ENCODE assay signal across 28 mouse cellular contexts in the genomic region with DNA sequence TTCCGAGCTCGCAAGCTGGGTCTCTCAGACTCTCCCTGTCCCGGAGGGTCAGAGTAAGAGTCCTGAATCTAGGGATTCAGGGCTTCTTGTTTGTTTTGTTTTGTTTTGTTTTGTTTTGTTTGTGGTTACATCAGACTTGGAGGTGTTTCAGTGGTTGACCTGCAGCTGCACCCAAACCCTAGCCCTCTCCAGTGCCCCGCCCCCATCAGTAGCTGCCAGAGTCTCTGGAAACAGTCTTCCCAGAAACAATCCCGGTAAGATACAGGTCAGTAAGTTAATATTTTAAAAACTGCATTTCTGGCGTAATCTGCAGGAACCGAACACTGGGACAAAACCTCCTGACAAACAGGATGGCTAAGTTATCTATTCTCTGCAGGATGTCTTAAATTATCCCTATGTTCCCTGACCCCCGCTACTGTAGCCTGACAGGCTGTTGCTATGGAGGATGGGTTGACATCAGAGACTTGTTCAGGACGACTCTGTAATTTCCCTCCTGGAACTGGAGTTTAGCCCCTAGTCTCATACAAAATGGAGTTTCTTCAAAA. TPM values are rescaled to one million over a fixed set of nuclear protein-coding genes. Genes with fewer than 3 reads are reported as not detected.
DNase-seq lines count a peak whose midpoint lies in the region; ATAC-seq lines count a peak whose summit lies in the region.
"Had no signal": no experiment of that assay in that cellular context is flagged by ENCODE, and none has a peak within 500 bp of the region (broad histone marks: within the 10 kb centered on the region; RNA-seq: fewer than 3 reads in every experiment).

No protein-coding gene starts in this region.

- H3K4me1 ChIP-seq in liver, embryonic 12.5 days, result 0 out of 2 replicates have a peak, but pooled peaks cover 21% of the 10 kb centered on the region
- H3K4me1 ChIP-seq in liver, embryonic 16.5 days (ENCODE audit: control insufficient read depth, low read depth, low read length), result peaks cover 2% of the 10 kb centered on the region

- 0 out of 2 replicates have a peak, but pooled peaks cover 3% of the 10 kb centered on the region for H3K9me3 ChIP-seq in liver, embryonic 12.5 days (replicated peaks)
- peaks cover 2% of the 10 kb centered on the region for H3K9me3 ChIP-seq in liver, embryonic 16.5 days (replicated peaks; ENCODE audit: control insufficient read depth, low read length)
- H3K9me3 ChIP-seq: intestine, embryonic 15.5 days; liver, embryonic 15.5 days had no signal

- H3K27me3 ChIP-seq in liver, embryonic 12.5 days (replicated peaks), result no peaks in the 10 kb centered on the region
- H3K27me3 ChIP-seq in liver, embryonic 16.5 days (ENCODE audit: control insufficient read depth, insufficient read depth, low read depth, low read length), result no peaks in the 10 kb centered on the region
- H3K27me3 ChIP-seq: hindbrain, embryonic 12.5 days; intestine, embryonic 15.5 days; limb, embryonic 13.5 days; liver, embryonic 15.5 days; midbrain, embryonic 13.5 days had no signal

- H3K36me3 ChIP-seq in liver, embryonic 12.5 days, result no peaks in the 10 kb centered on the region
- H3K36me3 ChIP-seq in liver, embryonic 16.5 days (ENCODE audit: control insufficient read depth, insufficient read depth), result no peaks in the 10 kb centered on the region
- H3K36me3 ChIP-seq: intestine, embryonic 15.5 days; liver, embryonic 15.5 days had no signal

- H3K4me3 ChIP-seq in liver, embryonic 12.5 days, result no peak overlapping the region
- H3K4me3 ChIP-seq in liver, embryonic 16.5 days (ENCODE audit: low read depth, low read length), result no peak overlapping the region
- H3K4me3 ChIP-seq: hindbrain, embryonic 12.5 days; intestine, embryonic 15.5 days; limb, embryonic 13.5 days; liver, embryonic 15.5 days; midbrain, embryonic 13.5 days had no signal

- peak; percentile 55 for DNase-seq in kidney, adult 18-20 months
- DNase-seq in kidney, postnatal 10 days, result no peak
- peak; percentile 13 for DNase-seq in liver
- peak; percentile 9 for DNase-seq in NIH3T3 (ENCODE audit: low read depth)
- DNase-seq in layer of hippocampus, postnatal 14 days (ENCODE audit: low spot score in 2 of 2), result no peak
- no peak for DNase-seq in gastrocnemius, postnatal 25 days
- DNase-seq: adrenal gland, adult 2 months; cerebellum, adult 2 months; cerebellum, postnatal 14 days; gastrocnemius, postnatal 14 days; heart, adult 11 months; heart, postnatal 36 days; right cerebral cortex, adult 18-20 months; spleen, adult 18-20 months; thymus, postnatal 14 days had no signal

- H3K27ac ChIP-seq in liver, embryonic 12.5 days, result no peak overlapping the region
- H3K27ac ChIP-seq in liver, embryonic 16.5 days (ENCODE audit: low read length), result no peak overlapping the region
- H3K27ac ChIP-seq: hindbrain, embryonic 12.5 days; intestine, embryonic 15.5 days; limb, embryonic 13.5 days; liver, embryonic 15.5 days; macrophage; midbrain, embryonic 13.5 days had no signal

- WGBS in liver, embryonic 12.5 days (ENCODE audit: insufficient replicate concordance), result 57% methylated on average over 9 of the region's 9 CpGs
- WGBS in liver, embryonic 16.5 days (ENCODE audit: insufficient replicate concordance), result 58% methylated on average over 9 of the region's 9 CpGs

- no peak for ATAC-seq in liver, embryonic 12.5 days
- ATAC-seq in liver, embryonic 16.5 days (ENCODE audit: low read depth), result 0 out of 2 replicates have a peak, but pooled peaks have one; percentile 35
- ATAC-seq: forebrain, embryonic 14.5 days; hindbrain, postnatal 0 days; intestine, embryonic 15.5 days had no signal

- H3K9ac ChIP-seq in liver, embryonic 12.5 days, result no peak overlapping the region
- H3K9ac ChIP-seq in liver, embryonic 16.5 days (ENCODE audit: low read depth, low read length), result no peak overlapping the region
- H3K9ac ChIP-seq: hindbrain, embryonic 12.5 days; intestine, embryonic 15.5 days; limb, embryonic 13.5 days; liver, embryonic 15.5 days; midbrain, embryonic 13.5 days had no signal

- H3K4me2 ChIP-seq in liver, embryonic 12.5 days, result no peak overlapping the region
- H3K4me2 ChIP-seq in liver, embryonic 16.5 days (ENCODE audit: low read depth, low read length), result no peak overlapping the region
- H3K4me2 ChIP-seq: heart, embryonic 11.5 days; hindbrain, embryonic 12.5 days; intestine, embryonic 15.5 days; limb, embryonic 13.5 days; liver, embryonic 15.5 days; midbrain, embryonic 13.5 days had no signal

RNA-seq across cellular contexts. Expression of a gene that starts 43.2 kb away (rescaled TPM):
- polyA plus RNA-seq in liver, embryonic 12.5 days (2016; fragmentation: Nextera tagmentation; extraction: Ambion mirVana), result 2.5 and 3.1 TPM in 2 replicates
- polyA plus RNA-seq in liver, embryonic 16.5 days (2015; fragmentation: Nextera tagmentation; extraction: Ambion mirVana), result 1.5 and 1.6 TPM in 2 replicates
- 10 to 100 TPM; 33.5 to 37.5 TPM for total RNA-seq in layer of hippocampus, postnatal 14 days (2021)
- 1 to 10 TPM; 5.4 to 6.5 TPM for total RNA-seq in gastrocnemius, postnatal 25 days (2021)
- total RNA-seq: megakaryocyte-erythroid progenitor cell, adult 5-6 weeks; monocyte, adult 5-6 weeks had no signal

Comparison
In these comparisons a context has a peak if more than half of its experiments do, and no peak if none do; other contexts are left out.
1. DNase-seq: peak in kidney, adult 18-20 months (single experiment), liver (single experiment) and NIH3T3 (single experiment); none in kidney, postnatal 10 days (single experiment), layer of hippocampus, postnatal 14 days (0 of 2) and gastrocnemius, postnatal 25 days (single experiment).
2. RNA of a gene that starts 43.2 kb away (total RNA-seq): 33.5 to 37.5 TPM in layer of hippocampus, postnatal 14 days; 5.4 to 6.5 TPM in gastrocnemius, postnatal 25 days; every median in the first group is over 4 times any median in the second.